ENCODE assay signal across 29 mouse cellular contexts in genomic region chr6:17203900-17204686, GRCm38 (mm10).
DNase-seq lines count a peak whose midpoint lies in the region; ATAC-seq lines count a peak whose summit lies in the region.
"Had no signal": no experiment of that assay in that cellular context is flagged by ENCODE, and none has a peak within 500 bp of the region (broad histone marks: within the 10 kb centered on the region; RNA-seq: fewer than 3 reads in every experiment).

No protein-coding gene starts in this region.

- H3K36me3 ChIP-seq in embryonic facial prominence, embryonic 14.5 days (ENCODE audit: control insufficient read depth, insufficient read depth, low read length) = no peaks in the 10 kb centered on the region
- no peaks in the 10 kb centered on the region for H3K36me3 ChIP-seq in embryonic facial prominence, embryonic 10.5 days (replicated peaks)
- no peaks in the 10 kb centered on the region for H3K36me3 ChIP-seq in neural tube, embryonic 13.5 days
- H3K36me3 ChIP-seq in midbrain, embryonic 13.5 days = no peaks in the 10 kb centered on the region
- H3K36me3 ChIP-seq: hindbrain, embryonic 12.5 days; intestine, embryonic 15.5 days; limb, embryonic 10.5 days; limb, embryonic 15.5 days; liver, embryonic 13.5 days; neural tube, embryonic 12.5 days had no signal

- ATAC-seq in embryonic facial prominence, embryonic 14.5 days (ENCODE audit: low read depth) = peak; percentile 15; the same call in 1 of the 2 replicates
- peak; percentile 43; the same call in 1 of the 2 replicates for ATAC-seq in neural tube, embryonic 13.5 days (ENCODE audit: low read depth)
- ATAC-seq in midbrain, embryonic 13.5 days = peak; percentile 53
- ATAC-seq: activated CD4-positive, CD25-positive, alpha-beta regulatory T cell, adult 4 months; hindbrain, postnatal 0 days; intestine, embryonic 15.5 days; lung, postnatal 0 days had no signal

- 55% methylated on average over 9 of the region's 9 CpGs for WGBS in embryonic facial prominence, embryonic 14.5 days
- WGBS in embryonic facial prominence, embryonic 10.5 days = 55% methylated on average over 9 of the region's 9 CpGs
- 58% methylated on average over 9 of the region's 9 CpGs for WGBS in neural tube, embryonic 13.5 days
- 44% methylated on average over 9 of the region's 9 CpGs for WGBS in midbrain, embryonic 13.5 days

- peak; percentile 32 for DNase-seq in embryonic facial prominence, embryonic 14.5 days (ENCODE audit: low spot score)
- DNase-seq in embryonic facial prominence, embryonic 10.5 days (ENCODE audit: low spot score) = no peak
- no peak for DNase-seq in neural tube, embryonic 10.5 days (ENCODE audit: extremely low spot score, low spot score)
- DNase-seq in lung, postnatal 36 days = no peak
- DNase-seq in heart, postnatal 25 days (ENCODE audit: low spot score) = no peak
- no peak for DNase-seq in cerebellum, adult 9-10 months
- DNase-seq: adrenal gland, adult 2 months; adrenal gland, postnatal 36 days; cerebellum, adult 2 months; cerebellum, postnatal 25 days; heart, postnatal 14 days; kidney, adult 9 months; kidney, postnatal 10 days; liver, embryonic 13.5 days; lung, adult 18-20 months; thymus, adult 2 months; thymus, postnatal 36 days had no signal

- intact Hi-C loops in heart, postnatal 25 days (cut with DNase I) = no loop called here

- no peak overlapping the region for H3K27ac ChIP-seq in embryonic facial prominence, embryonic 14.5 days (replicated peaks; ENCODE audit: low read depth, low read length)
- H3K27ac ChIP-seq in embryonic facial prominence, embryonic 10.5 days (replicated peaks) = no peak overlapping the region
- H3K27ac ChIP-seq in neural tube, embryonic 13.5 days (replicated peaks) = no peak overlapping the region
- H3K27ac ChIP-seq in midbrain, embryonic 13.5 days = no peak overlapping the region
- H3K27ac ChIP-seq: hindbrain, embryonic 12.5 days; hindbrain, postnatal 0 days; intestine, embryonic 15.5 days; limb, embryonic 10.5 days; limb, embryonic 15.5 days; liver, embryonic 13.5 days; macrophage; neural tube, embryonic 12.5 days had no signal

- H3K4me3 ChIP-seq in embryonic facial prominence, embryonic 14.5 days (ENCODE audit: low read depth, low read length) = no peak overlapping the region
- H3K4me3 ChIP-seq in embryonic facial prominence, embryonic 10.5 days = no peak overlapping the region
- H3K4me3 ChIP-seq in neural tube, embryonic 13.5 days = no peak overlapping the region
- no peak overlapping the region for H3K4me3 ChIP-seq in midbrain, embryonic 13.5 days (replicated peaks)
- H3K4me3 ChIP-seq: hindbrain, embryonic 12.5 days; intestine, embryonic 15.5 days; limb, embryonic 10.5 days; limb, embryonic 15.5 days; liver, embryonic 13.5 days; neural tube, embryonic 12.5 days had no signal

- no peaks in the 10 kb centered on the region for H3K4me1 ChIP-seq in embryonic facial prominence, embryonic 14.5 days (ENCODE audit: control insufficient read depth, insufficient read depth, low read length)
- H3K4me1 ChIP-seq in embryonic facial prominence, embryonic 10.5 days = peaks cover 5% of the 10 kb centered on the region; the same call in 1 of the 2 replicates
- H3K4me1 ChIP-seq in neural tube, embryonic 13.5 days (replicated peaks) = peaks cover 8% of the 10 kb centered on the region; the same call in 1 of the 2 replicates
- peaks cover 7% of the 10 kb centered on the region; the same call in 1 of the 2 replicates for H3K4me1 ChIP-seq in midbrain, embryonic 13.5 days (replicated peaks)
- H3K4me1 ChIP-seq: intestine, embryonic 15.5 days; liver, embryonic 13.5 days; neural tube, embryonic 12.5 days had no signal

- H3K9ac ChIP-seq in embryonic facial prominence, embryonic 14.5 days (ENCODE audit: low read depth, low read length) = no peak overlapping the region
- H3K9ac ChIP-seq in neural tube, embryonic 13.5 days = no peak overlapping the region
- H3K9ac ChIP-seq in midbrain, embryonic 13.5 days (replicated peaks) = no peak overlapping the region
- H3K9ac ChIP-seq: hindbrain, embryonic 12.5 days; intestine, embryonic 15.5 days; limb, embryonic 15.5 days; liver, embryonic 13.5 days; neural tube, embryonic 12.5 days had no signal

- H3K27me3 ChIP-seq in embryonic facial prominence, embryonic 14.5 days (replicated peaks; ENCODE audit: control insufficient read depth, insufficient read depth, low read length) = no peaks in the 10 kb centered on the region
- H3K27me3 ChIP-seq in embryonic facial prominence, embryonic 10.5 days (replicated peaks; ENCODE audit: low read depth, poor library complexity, severe bottlenecking) = no peaks in the 10 kb centered on the region
- no peaks in the 10 kb centered on the region for H3K27me3 ChIP-seq in neural tube, embryonic 13.5 days
- no peaks in the 10 kb centered on the region for H3K27me3 ChIP-seq in midbrain, embryonic 13.5 days
- H3K27me3 ChIP-seq: CH12.LX; hindbrain, embryonic 12.5 days; intestine, embryonic 15.5 days; limb, embryonic 15.5 days; liver, embryonic 13.5 days; neural tube, embryonic 12.5 days had no signal

- H3K4me2 ChIP-seq in embryonic facial prominence, embryonic 14.5 days (ENCODE audit: low read depth, low read length) = no peak overlapping the region
- H3K4me2 ChIP-seq in neural tube, embryonic 13.5 days = no peak overlapping the region
- no peak overlapping the region for H3K4me2 ChIP-seq in midbrain, embryonic 13.5 days (replicated peaks)
- H3K4me2 ChIP-seq: hindbrain, embryonic 12.5 days; intestine, embryonic 15.5 days; limb, embryonic 15.5 days; liver, embryonic 13.5 days; neural tube, embryonic 12.5 days had no signal

- H3K9me3 ChIP-seq in embryonic facial prominence, embryonic 14.5 days (ENCODE audit: control insufficient read depth, low read length) = no peaks in the 10 kb centered on the region
- H3K9me3 ChIP-seq in embryonic facial prominence, embryonic 10.5 days = no peaks in the 10 kb centered on the region
- H3K9me3 ChIP-seq in neural tube, embryonic 13.5 days = no peaks in the 10 kb centered on the region
- no peaks in the 10 kb centered on the region for H3K9me3 ChIP-seq in midbrain, embryonic 13.5 days
- H3K9me3 ChIP-seq: hindbrain, embryonic 12.5 days; intestine, embryonic 15.5 days; limb, embryonic 10.5 days; limb, embryonic 15.5 days; liver, embryonic 13.5 days; neural tube, embryonic 12.5 days had no signal
